Mouse (Mus musculus) embryonic facial prominence, embryonic 13.5 days (tissue): ENCODE measurements at regions not wholly inside any gene's neighbourhood (a gene's known extent, or its start where the extent isn't known, plus 50 kb on each side); places are given as distances from the start of the nearest gene placed in this dataset.

Source experiments
- ATAC-seq: fragments of 200-750 bp; cut with Nextera tagmentation; 2 replicates; pipeline ENCODE4 v1.8.0; 2017; ENCODE audit warnings: low read depth; ENCODE audit not compliant: insufficient number of reproducible peaks, insufficient read depth, low FRiP score, low TSS enrichment
- H3K27ac ChIP-seq: fragments of 300-500 bp; sonication (generic); 2 replicates; pipeline ENCODE4 v1.5.1; 2015; ENCODE audit warnings: moderate library complexity, mild to moderate bottlenecking, inconsistent platforms
- H3K27me3 ChIP-seq: fragments of 300-500 bp; sonication (generic); 2 replicates; pipeline ENCODE4 v1.6.1; 2015; ENCODE audit warnings: mild to moderate bottlenecking, inconsistent platforms
- H3K36me3 ChIP-seq: fragments of 300-500 bp; sonication (generic); 2 replicates; pipeline ENCODE4 v1.6.1; 2015; ENCODE audit warnings: mild to moderate bottlenecking, inconsistent platforms
- H3K4me1 ChIP-seq: fragments of 300-500 bp; sonication (generic); 2 replicates; pipeline ENCODE4 v1.6.1; 2015; ENCODE audit warnings: inconsistent platforms
- H3K4me2 ChIP-seq: fragments of 300-500 bp; sonication (generic); 2 replicates; pipeline ENCODE4 v1.6.1; 2015; ENCODE audit warnings: moderate library complexity, mild to moderate bottlenecking, inconsistent platforms
- H3K4me3 ChIP-seq: fragments of 300-500 bp; sonication (generic); 2 replicates; pipeline ENCODE4 v1.5.1; 2015; ENCODE audit warnings: mild to moderate bottlenecking, inconsistent platforms
- H3K9ac ChIP-seq: fragments of 300-500 bp; sonication (generic); 2 replicates; pipeline ENCODE4 v1.6.1; 2015; ENCODE audit warnings: mild to moderate bottlenecking, inconsistent platforms
- H3K9me3 ChIP-seq: fragments of 300-500 bp; sonication (generic); 2 replicates; pipeline ENCODE4 v1.6.1; 2016; ENCODE audit warnings: inconsistent platforms
- WGBS: fragments of 180-500 bp; shearing (Covaris S2); methylation state at CpG from one replicate; pipeline ENCODE4 v1.1.7; 2015; ENCODE audit warnings: mixed read lengths; 5-methylcytosine and 5-hydroxymethylcytosine counted together

DNA sequence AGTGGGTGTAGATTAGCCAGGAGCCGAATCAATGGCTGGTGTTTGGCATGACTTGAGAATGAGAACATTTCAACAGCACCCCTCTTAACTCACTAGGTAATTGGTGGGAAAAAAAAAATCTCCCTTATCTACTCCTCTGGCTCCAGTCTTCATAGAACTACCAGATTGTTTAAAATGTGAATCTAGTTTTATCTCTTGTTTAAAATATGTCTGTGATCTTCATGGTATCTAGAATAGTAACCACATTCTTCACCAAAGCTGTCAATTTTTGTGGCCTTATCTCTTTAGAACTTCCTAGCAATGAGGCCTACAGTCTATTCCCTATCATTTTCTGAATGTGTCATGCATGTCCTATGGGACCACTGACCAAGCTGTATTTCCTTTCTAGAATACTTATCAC lies 134.4 kb upstream of the Atp2b1 start:
- ATAC-seq = no peak
- Histone ChIP-seq H3K9me3 (no peaks in the 10 kb centered on the region), H3K9ac (no peak overlapping the region), H3K4me3 (no peak overlapping the region), H3K27ac (no peak overlapping the region), H3K4me1 (peaks cover 5% of the 10 kb centered on the region), H3K4me2 (no peak overlapping the region), H3K36me3 (no peaks in the 10 kb centered on the region), H3K27me3 (no peaks in the 10 kb centered on the region)
- 82% methylated on average over 1 of the region's 1 CpGs for WGBS

DNA sequence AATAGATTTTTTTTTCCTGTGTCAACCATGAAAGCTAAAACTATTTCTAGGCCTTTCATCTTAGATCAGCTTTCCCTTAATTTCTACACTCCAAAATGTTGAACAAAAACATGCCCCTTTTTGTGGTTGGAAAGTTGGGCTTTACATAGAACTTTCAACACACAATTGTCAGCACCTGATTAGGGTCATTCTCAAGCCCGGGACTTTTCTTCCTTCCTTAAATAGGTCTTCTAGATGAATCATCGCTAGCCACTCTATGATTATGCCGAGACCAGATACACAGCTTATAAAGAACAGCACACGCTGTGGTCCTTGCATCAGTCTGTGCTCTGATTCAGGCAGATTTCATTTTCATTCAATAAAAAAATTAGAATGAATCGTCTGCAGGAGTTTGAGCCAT lies 133.3 kb upstream of the Atp2b1 start:
- H3K27ac ChIP-seq = no peak overlapping the region
- H3K9me3 ChIP-seq = no peaks in the 10 kb centered on the region
- 67% methylated on average over 5 of the region's 5 CpGs for WGBS
- no peak overlapping the region for H3K4me3 ChIP-seq
- H3K4me1 ChIP-seq = peaks cover 5% of the 10 kb centered on the region
- H3K9ac ChIP-seq = no peak overlapping the region
- H3K4me2 ChIP-seq = no peak overlapping the region
- no peak for ATAC-seq
- no peaks in the 10 kb centered on the region for H3K27me3 ChIP-seq
- no peaks in the 10 kb centered on the region for H3K36me3 ChIP-seq

DNA sequence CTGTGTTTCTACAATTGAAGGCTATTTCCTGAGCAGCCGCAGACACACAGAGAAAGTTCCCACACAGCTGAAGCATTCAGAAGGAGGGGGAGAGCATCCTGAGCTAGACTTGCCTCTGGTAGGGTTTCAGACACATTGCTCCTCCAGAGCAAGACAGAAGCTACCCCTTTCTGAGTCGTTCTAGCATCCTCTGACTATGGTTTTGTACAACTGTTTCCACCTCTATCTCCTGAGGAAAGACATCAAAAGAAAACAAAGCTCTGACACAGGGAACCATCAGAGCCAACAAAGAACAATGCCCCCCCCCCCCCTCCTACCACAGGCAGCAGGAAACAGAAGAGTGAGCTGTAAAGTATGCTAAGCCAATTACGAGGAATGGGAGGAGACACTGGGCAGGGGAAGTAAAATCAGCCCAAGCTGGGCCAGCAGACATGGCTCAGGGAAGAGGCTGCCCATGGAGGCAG lies 132.3 kb upstream of the Atp2b1 start:
- no peak for ATAC-seq
- no peaks in the 10 kb centered on the region for H3K9me3 ChIP-seq
- H3K36me3 ChIP-seq = no peaks in the 10 kb centered on the region
- peaks cover 5% of the 10 kb centered on the region for H3K4me1 ChIP-seq
- WGBS = 20% methylated on average over 3 of the region's 3 CpGs
- peak overlapping the region; percentile 39; the same call in 1 of the 2 replicates for H3K27ac ChIP-seq
- no peaks in the 10 kb centered on the region for H3K27me3 ChIP-seq
- H3K4me2 ChIP-seq = no peak overlapping the region
- no peak overlapping the region for H3K9ac ChIP-seq
- H3K4me3 ChIP-seq = no peak overlapping the region

DNA sequence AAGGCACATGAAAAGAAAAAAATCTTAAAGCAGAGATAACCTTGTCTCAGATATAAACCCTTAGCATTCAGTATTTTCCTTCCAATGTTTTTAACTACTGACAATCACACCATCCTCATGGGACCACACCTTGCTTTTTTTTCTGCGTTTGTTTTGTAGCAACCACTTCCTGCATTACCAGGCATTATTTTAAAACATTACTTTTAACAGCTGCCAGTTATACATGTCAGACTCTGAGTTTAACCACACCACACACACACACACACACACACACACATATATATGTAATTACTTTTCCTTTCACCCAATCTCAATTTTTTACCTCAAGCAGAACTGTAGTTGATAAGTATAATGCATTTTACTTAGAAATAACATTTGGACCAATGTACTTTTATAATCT lies 128.8 kb upstream of the Atp2b1 start:
- peaks cover 5% of the 10 kb centered on the region for H3K4me1 ChIP-seq

DNA sequence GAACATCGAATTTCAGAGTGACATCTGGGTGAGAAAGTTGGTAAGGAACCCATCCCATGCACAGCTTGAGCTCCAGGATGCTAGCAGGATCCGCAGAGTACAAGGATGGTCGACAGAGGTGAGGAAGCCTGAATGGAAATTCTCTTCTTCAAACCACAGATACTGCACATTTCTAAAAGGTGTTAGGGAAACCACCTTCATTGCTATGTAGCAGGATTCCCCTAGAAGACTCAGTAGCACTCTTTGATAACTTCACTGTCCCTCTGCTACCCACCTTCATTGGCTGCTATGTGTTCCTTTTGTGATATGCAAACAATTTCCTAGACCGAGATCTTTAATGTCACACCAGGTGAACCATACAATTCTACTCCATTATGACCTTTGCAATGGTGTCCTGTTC lies 128.1 kb upstream of the Atp2b1 start:
- no peaks in the 10 kb centered on the region for H3K9me3 ChIP-seq
- H3K9ac ChIP-seq = no peak overlapping the region
- H3K27me3 ChIP-seq = no peaks in the 10 kb centered on the region
- no peak overlapping the region for H3K4me2 ChIP-seq
- H3K4me1 ChIP-seq = peaks cover 5% of the 10 kb centered on the region
- H3K36me3 ChIP-seq = no peaks in the 10 kb centered on the region
- WGBS = 75% methylated on average over 4 of the region's 4 CpGs
- H3K4me3 ChIP-seq = no peak overlapping the region
- ATAC-seq = no peak
- no peak overlapping the region for H3K27ac ChIP-seq

More for the DNA sequence above, 128.8 kb upstream of the Atp2b1 start:
- Histone ChIP-seq H3K4me3 (no peak overlapping the region), H3K27ac (no peak overlapping the region), H3K9me3 (no peaks in the 10 kb centered on the region), H3K27me3 (no peaks in the 10 kb centered on the region), H3K4me2 (no peak overlapping the region), H3K36me3 (no peaks in the 10 kb centered on the region), H3K9ac (no peak overlapping the region)
- 76% methylated on average over 1 of the region's 1 CpGs for WGBS
- ATAC-seq = no peak

DNA sequence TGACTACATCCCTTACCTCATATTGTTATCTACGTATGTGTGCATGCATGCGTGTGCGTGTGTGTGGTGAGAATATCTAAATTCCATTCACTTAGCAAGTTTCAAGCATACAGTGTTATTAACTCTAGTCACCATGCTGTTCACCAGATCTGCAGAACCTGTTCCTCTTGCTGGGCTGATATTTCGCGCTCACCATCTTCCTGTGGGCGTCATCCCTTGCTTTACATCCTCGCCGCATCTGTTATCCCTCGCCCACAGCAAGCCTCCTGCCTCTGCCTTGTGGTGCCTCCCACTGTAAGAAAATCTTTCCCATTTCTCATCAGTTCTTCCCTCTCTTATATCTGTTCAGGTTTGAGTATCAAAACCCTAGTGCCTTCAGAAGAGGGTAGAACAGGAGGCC lies 124.4 kb upstream of the Atp2b1 start:
- H3K4me1 ChIP-seq = peaks cover 5% of the 10 kb centered on the region; the same call in 1 of the 2 replicates
- no peak overlapping the region for H3K9ac ChIP-seq
- ATAC-seq = no peak
- no peak overlapping the region for H3K4me2 ChIP-seq
- H3K4me3 ChIP-seq = no peak overlapping the region
- no peak overlapping the region for H3K27ac ChIP-seq
- H3K27me3 ChIP-seq = no peaks in the 10 kb centered on the region
- no peaks in the 10 kb centered on the region for H3K36me3 ChIP-seq
- no peaks in the 10 kb centered on the region for H3K9me3 ChIP-seq
- 92% methylated on average over 9 of the region's 9 CpGs for WGBS

DNA sequence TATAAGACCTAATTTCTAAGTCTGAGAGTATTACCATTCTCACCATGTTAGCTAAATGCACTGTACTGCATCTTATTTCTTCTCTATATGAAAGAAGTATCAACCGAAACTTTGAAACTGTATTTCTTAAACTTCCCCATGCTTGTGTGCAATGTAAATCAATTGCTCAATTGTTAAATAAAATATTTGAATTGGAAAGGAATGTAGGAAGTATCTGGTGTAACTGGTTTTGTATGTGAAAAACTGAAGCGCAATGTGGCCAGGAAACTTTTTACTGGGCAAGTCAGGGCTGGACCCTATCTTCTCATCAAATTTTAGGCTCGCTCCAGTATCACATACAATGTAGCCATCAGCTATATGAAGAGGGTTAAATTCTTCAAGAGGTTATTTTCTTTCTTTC lies 123.8 kb upstream of the Atp2b1 start:
- H3K9ac ChIP-seq = no peak overlapping the region
- no peak overlapping the region for H3K4me2 ChIP-seq
- no peaks in the 10 kb centered on the region for H3K9me3 ChIP-seq
- H3K36me3 ChIP-seq = no peaks in the 10 kb centered on the region
- no peak overlapping the region for H3K4me3 ChIP-seq
- no peaks in the 10 kb centered on the region for H3K27me3 ChIP-seq
- no peak overlapping the region for H3K27ac ChIP-seq
- ATAC-seq = no peak
- H3K4me1 ChIP-seq = peaks cover 5% of the 10 kb centered on the region; the same call in 1 of the 2 replicates
- 83% methylated on average over 3 of the region's 3 CpGs for WGBS

DNA sequence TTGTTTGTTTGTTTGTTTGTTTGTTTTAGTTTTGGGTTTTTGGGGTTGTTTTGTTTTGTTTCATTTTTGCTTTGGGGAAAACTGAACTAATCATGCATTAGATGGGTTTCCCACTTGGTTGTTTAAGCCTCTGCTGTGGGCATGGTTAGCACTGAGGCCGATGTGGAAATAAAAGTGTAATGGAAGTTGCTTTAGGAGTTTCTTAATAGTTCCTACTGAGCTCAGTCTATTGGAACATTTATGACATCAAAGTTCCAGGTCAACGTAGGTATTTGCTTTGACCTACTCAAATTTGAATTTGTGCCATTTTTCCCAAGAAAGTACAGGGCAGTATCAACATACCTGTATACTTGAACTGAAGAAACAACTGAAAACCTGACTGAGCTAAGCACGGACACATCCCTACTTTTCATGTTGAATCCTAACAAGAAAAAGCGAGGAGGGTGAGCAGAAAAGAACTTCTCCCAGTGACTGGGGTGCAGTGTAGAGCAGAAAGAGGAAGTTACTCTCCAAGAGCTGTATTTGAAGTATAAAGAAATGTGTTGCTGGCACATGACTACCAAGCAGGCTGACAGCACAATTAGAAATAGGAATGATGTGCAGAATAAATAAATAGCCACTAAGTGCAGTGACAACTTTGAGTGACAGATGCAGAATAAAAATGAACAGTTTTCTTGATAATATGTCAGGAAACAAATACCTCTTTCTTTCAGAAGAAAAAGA lies 122.0 kb upstream of the Atp2b1 start:
- Histone ChIP-seq H3K27ac (no peak overlapping the region), H3K9ac (no peak overlapping the region), H3K4me3 (no peak overlapping the region), H3K27me3 (no peaks in the 10 kb centered on the region), H3K36me3 (no peaks in the 10 kb centered on the region), H3K9me3 (no peaks in the 10 kb centered on the region), H3K4me2 (no peak overlapping the region), H3K4me1 (peaks cover 5% of the 10 kb centered on the region; the same call in 1 of the 2 replicates)
- 92% methylated on average over 4 of the region's 4 CpGs for WGBS
- ATAC-seq = no peak

DNA sequence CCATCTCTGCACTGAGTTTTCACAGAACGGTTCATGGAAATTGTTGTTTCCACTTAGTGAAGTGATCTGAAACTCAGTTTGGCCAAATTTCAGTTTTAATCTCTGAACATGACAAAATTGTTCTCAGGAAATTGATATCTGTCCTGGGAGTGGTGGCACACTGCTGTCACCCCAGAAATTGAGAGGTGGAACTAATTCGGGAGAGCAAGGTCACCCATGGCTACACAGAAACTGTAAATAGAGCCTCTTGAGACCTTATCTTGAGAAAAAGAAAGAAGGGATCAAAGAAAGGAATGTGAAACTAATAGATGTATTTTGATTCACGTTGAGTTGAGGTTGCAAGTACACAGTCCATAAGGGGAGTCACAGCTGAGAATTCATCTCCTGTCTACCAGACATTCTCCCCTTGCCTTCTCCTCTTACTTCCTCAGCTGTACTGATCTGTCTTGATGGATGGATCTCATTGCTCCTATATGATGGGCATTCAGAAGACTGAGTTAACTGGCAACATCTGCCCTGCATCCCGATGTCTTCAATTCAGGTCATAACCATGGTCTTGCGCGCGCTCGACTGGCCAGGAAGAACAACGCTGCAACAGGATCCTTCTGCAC lies 120.2 kb upstream of the Atp2b1 start:
- Histone ChIP-seq H3K4me2 (no peak overlapping the region), H3K9ac (no peak overlapping the region), H3K4me1 (peaks cover 5% of the 10 kb centered on the region; the same call in 1 of the 2 replicates), H3K36me3 (no peaks in the 10 kb centered on the region), H3K9me3 (no peaks in the 10 kb centered on the region), H3K27me3 (no peaks in the 10 kb centered on the region), H3K4me3 (no peak overlapping the region), H3K27ac (no peak overlapping the region)
- WGBS = 70% methylated on average over 9 of the region's 9 CpGs
- no peak for ATAC-seq

DNA sequence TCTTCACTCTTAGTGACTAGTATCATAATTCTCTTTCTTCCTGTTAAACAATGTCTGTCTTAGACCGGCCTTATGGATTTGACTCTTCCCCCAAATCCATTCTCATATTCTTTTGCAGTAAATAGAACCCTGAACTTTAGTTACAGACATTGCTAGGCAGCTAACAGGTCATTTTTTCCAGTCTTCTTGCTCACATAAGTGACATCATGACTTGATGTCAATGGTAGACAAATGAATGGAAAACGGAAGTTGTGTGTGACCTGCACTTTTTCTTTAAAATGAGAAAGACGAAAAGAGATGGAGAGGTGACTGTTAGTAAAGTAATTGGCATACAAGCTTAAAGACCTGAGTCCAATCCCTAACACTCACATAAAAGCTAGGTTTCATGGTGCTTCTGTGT lies 118.2 kb upstream of the Atp2b1 start:
- no peak overlapping the region for H3K4me3 ChIP-seq
- no peaks in the 10 kb centered on the region for H3K27me3 ChIP-seq
- H3K4me1 ChIP-seq = peaks cover 5% of the 10 kb centered on the region
- H3K36me3 ChIP-seq = no peaks in the 10 kb centered on the region
- H3K9ac ChIP-seq = no peak overlapping the region
- ATAC-seq = no peak
- 90% methylated on average over 3 of the region's 3 CpGs for WGBS
- H3K27ac ChIP-seq = no peak overlapping the region
- no peak overlapping the region for H3K4me2 ChIP-seq
- H3K9me3 ChIP-seq = no peaks in the 10 kb centered on the region

DNA sequence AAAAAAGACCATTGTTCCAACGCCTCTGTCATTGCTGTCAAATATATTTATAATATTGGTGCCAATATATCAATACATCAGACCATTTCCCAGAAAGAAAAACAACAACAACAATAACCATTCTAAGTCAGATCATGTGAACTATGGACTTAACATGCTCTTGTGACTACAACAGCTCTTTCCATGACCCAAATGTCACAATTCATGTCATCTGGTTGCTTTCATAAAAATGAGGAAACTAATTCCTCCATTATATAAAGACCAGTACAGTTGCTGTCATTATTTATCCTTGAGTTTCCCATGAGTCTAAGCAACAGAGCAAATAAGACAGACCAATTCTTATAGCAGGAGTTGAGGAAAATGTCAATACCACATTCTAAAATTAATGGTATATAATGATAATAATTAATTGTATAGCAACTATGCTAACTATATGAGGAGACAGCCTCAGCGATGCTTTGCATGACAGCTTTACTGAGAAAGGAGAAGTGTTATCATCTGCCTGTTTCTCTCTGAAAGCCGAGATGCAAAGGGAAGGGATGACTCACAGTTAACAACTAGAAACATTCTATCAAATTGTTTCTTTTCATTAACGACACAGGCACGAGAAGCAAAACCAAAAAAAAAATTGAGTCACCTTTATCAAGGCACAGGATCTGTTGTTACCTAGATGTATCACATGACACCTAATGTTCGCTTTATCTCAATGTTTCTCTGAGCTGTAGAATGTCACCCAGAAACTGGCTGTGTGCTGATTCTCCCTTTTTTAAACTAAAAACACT lies 115.4 kb upstream of the Atp2b1 start:
- Histone ChIP-seq H3K4me1 (peaks cover 4% of the 10 kb centered on the region), H3K9ac (no peak overlapping the region), H3K4me3 (no peak overlapping the region), H3K9me3 (no peaks in the 10 kb centered on the region), H3K36me3 (no peaks in the 10 kb centered on the region), H3K27ac (no peak overlapping the region), H3K4me2 (no peak overlapping the region), H3K27me3 (no peaks in the 10 kb centered on the region)
- 75% methylated on average over 6 of the region's 6 CpGs for WGBS
- no peak for ATAC-seq

DNA sequence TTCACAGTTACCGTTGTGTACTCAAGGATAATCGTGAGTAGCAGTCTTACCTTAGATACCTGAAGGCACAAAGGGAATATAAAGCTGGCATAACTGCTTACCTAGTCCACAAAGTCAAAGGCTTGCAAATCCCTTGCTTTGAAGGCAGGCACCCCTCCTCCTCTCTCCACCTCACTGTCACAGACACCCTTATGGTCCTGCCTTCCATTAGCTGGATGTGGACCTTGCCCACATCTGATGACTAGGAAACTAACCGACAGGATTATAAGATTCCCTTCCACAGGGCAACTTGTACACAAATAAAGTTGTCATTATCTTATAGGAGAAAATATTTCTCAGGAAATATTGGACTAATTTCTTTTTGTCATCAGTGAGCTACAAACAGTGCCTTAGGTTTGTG lies 114.4 kb upstream of the Atp2b1 start:
- 78% methylated on average over 3 of the region's 3 CpGs for WGBS
- Histone ChIP-seq H3K27me3 (no peaks in the 10 kb centered on the region), H3K4me2 (no peak overlapping the region), H3K9ac (no peak overlapping the region), H3K27ac (no peak overlapping the region), H3K4me1 (no peaks in the 10 kb centered on the region; the same call in 1 of the 2 replicates), H3K36me3 (no peaks in the 10 kb centered on the region), H3K9me3 (no peaks in the 10 kb centered on the region), H3K4me3 (no peak overlapping the region)
- ATAC-seq = no peak
